Mouse (Mus musculus) cortical plate, adult 2 months (tissue): ENCODE results near the gene St6galnac5.

Source experiments
- CTCF ChIP-seq: fragments of 200-500 bp; IDR thresholded peaks from 2 replicates; pipeline ENCODE4 v1.5.1; 2011; ENCODE audit warnings: mild to moderate bottlenecking, control low read depth, low read length; ENCODE audit not compliant: insufficient read depth; ENCODE audit errors: extremely low read depth
- POLR2A ChIP-seq: fragments of 200-500 bp; IDR thresholded peaks from 2 replicates; pipeline ENCODE4 v1.6.1; 2011; ENCODE audit warnings: mild to moderate bottlenecking, low read length, control low read depth; ENCODE audit not compliant: insufficient read depth; ENCODE audit errors: extremely low read depth

- TF ChIP-seq POLR2A (no peak), CTCF (no peak)
These were observed 64.5 kb downstream of the St6galnac5 start for GRCm38 (mm10) chr3:152917579-152917978.
